Mouse (Mus musculus): ENCODE measurements around the gene Gstm6.
"Not testable (repeated sequence)": the region's sequence is repeated elsewhere in the genome, so short reads cannot be mapped to it uniquely, and the experiment has no call there.

Gene Gstm6

GRCm38 (mm10) chr3:107939830-107940229, 3.7 kb downstream of the Gstm6 start:
- peak; percentile 56 for DNase-seq

- peak; percentile 47 for DNase-seq
Measured at GRCm38 (mm10) chr3:107939403-107939802, 4.1 kb downstream of the Gstm6 start.

- DNase-seq = no peak
Measured at GRCm38 (mm10) chr3:107935888-107936287, 7.7 kb downstream of the Gstm6 start.

DNA sequence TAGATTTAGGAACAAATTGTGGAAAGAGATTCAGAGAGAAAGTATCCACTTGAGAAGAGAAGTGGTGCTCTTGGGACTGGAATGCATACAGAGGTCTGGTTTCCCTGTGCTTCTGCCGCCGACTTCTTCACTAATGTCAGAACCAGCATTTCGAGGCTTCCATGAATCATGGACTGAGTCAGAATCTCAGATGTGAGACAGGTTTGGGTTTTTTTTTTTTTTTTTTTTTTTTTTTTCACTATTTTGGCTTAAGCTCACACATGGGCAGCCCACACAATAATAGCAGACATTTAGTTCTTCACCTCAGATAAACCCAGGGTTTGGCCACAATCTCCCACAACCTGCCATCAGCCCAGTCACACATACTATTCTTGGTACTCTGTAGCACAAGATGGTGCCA, 8.3 kb downstream of the Gstm6 start:
- peak; percentile 27 for DNase-seq

GRCm38 (mm10) chr3:107932128-107932527, 11.4 kb downstream of the Gstm6 start:
- no peak for DNase-seq

- DNase-seq = peak; percentile 98
Measured at GRCm38 (mm10) chr3:107931670-107932069, 11.9 kb downstream of the Gstm6 start, which contains the start of gene Gstm7. Gstm7 (minus strand) TSS chr3:107931817.

GRCm38 (mm10) chr3:107931134-107931533, 12.4 kb downstream of the Gstm6 start:
- DNase-seq = no peak

DNA sequence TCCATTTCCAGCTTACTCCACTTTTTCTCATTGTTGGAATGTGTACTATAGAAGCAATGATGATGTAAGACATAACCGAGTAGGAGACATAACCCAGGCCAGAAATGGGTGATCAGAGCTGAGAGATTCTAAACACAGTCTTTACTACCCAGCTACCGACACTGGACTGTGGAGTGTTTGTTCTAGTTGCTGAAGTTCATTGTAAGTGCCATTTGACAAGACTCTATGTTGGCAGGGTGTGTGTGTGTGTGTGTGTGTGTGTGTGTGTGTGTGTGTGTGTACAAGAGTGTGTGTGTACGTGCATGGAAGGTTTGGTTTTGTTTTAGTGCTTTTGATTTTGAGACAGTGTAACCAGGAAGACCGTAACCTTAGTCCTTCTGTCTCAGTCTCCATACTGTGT, 13.8 kb downstream of the Gstm6 start:
- no peak for DNase-seq

- DNase-seq = no peak
Measured at GRCm38 (mm10) chr3:107929243-107929642, 14.3 kb downstream of the Gstm6 start.

- DNase-seq = no peak
Measured at GRCm38 (mm10) chr3:107928691-107929090, 14.9 kb downstream of the Gstm6 start.

DNA sequence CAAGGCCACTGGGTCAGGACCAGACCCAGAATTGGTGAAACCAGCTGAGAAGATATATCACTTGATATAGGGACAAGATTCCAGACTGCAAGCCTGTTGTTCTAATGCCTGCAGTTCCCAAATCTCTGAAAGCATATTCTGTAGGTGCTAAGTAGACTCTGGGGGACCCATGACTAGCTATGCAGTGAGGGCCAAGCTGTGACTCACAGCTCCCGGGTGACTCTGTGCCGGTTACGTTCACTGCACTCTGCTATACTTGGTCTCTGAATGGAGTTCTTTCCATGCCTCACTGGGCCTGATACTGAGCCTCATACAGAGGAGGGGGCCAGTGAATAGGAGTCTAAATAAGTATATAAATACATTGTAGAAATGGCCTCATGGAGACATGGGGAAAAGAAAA, 15.7 kb downstream of the Gstm6 start:
- DNase-seq = no peak

GRCm38 (mm10) chr3:107925335-107925734, 18.2 kb downstream of the Gstm6 start:
- DNase-seq = no peak

- no peak for DNase-seq
Measured at GRCm38 (mm10) chr3:107920348-107920747, 23.2 kb downstream of the Gstm6 start.

GRCm38 (mm10) chr3:107917783-107918408, 25.7 kb downstream of the Gstm6 start:
- DNase-seq = peak; percentile 67

GRCm38 (mm10) chr3:107917097-107917496, 26.5 kb downstream of the Gstm6 start:
- DNase-seq = no peak

DNA sequence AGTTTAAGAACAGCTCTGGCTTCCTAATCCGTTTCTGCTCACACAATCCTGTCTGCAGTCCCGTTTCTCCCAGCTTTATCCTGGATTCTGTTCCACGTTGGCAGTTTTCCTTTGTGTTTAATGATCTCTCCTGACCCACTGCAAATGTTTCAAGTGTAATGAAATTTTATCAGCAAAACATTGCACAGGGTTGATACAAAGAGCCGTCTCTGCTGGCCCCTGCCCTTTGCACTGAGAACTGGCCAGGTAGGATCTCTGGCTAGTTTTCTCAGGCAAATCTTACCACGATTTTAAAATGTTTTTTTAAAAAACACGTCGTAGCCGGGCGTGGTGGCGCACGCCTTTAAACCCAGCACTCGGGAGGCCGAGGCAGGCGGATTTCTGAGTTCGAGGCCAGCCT, 26.9 kb downstream of the Gstm6 start:
- no peak for DNase-seq

- DNase-seq = no peak
Measured at GRCm38 (mm10) chr3:107905942-107906341, 37.6 kb downstream of the Gstm6 start.

DNA sequence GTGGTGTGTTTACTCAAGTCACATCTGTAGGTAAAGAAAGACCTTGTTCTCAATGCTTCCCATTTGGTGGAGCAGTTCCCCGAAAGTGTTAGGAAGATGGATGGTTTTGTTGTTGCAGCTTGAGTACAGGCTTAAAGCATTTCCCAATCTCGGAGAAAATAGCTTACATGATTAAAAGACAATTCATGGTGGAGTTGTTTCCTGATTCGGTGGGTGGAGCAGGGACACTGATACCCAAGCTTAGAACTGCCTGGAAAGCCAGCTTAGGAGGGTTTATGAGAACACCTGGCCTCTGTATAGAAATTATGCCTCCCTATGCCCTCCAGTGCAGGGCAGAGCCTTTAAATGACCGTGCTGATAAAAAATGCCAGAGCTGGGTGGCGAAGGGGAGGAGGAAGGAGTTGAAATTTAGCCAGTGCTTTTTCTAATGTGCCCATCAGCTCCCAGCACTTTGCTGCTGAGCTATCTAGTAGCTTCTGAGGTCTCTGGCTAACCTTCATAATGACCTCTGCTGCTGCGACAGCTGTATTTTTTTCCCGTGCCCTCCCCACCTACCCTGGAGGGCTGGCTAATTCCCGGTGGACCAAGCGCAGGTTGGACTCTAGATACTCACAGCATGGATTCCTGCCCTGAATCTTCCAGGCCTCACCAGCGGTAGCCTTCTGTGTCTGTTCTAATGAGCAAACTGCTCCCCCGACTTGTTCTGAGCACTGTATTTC, 42.4 kb downstream of the Gstm6 start:
- DNase-seq = no peak

- DNase-seq = no peak
Measured at GRCm38 (mm10) chr3:107898691-107899090, 44.9 kb downstream of the Gstm6 start.

DNA sequence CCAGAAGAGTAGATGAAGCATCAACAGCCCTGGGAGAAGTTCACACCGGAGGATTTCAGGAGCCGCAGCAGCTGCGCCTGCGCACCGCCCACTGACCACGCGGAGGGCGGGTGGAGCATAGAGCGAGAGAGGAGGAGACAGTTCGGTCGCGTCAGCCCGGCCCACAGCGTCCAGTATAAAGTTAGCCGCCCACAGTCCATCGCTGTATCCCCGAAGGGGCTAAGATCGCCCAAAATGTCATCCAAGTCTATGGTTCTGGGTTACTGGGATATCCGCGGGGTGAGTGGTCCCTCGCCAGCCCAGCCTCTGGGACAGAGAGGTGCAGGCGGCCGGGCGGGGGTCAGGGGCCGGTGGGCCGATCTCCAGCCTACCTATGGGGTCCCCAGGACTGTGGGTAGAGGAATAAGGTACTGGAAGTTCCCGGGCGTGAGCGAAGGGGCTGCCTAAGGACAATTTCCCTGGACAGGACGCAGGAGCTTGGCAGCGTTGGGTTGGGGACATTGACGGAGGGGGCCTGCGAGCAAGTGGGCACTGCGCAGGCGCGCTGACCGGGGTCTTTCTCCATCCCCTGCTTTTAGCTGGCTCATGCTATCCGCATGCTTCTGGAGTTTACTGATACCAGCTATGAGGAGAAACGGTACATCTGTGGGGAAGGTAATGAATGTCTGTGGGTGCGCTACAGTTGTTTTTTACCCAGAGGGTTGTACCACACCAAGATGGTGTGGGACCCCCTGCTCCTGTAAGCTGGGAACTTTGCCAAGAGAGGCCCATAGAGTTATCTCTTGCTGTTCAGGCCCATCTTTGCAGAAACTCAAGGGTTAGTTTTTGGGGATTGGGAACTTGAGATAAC, 47.6 kb downstream of the Gstm6 start, which contains the start of gene Gstm5:
Gstm5 (plus strand) TSS at position 102 of the 850 bp plus-strand sequence.
- peak; percentile 93 for DNase-seq

DNA sequence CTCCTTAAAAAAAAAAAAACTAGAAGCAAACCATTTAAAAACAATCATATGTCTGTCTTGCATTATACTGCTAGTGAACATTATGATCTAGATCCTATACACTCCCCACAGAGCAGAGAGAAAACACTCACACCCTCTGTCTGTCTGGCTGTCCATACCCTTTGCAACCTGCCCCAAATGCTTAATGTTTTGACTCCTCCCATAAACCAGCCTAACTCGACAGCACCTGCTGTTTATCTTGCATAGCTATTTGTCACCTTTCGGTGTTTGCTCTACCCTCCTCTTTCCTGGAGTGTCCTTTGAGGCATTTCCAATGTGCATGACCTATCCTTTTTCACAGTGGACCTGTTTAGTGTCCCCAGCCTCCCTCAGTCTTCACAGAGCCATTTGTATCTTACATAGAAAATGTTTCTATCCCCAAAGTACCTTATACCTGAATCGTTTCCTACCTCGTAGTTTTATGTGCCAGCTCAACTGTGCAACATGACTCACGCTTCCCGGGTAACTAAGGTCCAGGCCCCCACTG, 48.3 kb downstream of the Gstm6 start:
- DNase-seq = no peak

DNA sequence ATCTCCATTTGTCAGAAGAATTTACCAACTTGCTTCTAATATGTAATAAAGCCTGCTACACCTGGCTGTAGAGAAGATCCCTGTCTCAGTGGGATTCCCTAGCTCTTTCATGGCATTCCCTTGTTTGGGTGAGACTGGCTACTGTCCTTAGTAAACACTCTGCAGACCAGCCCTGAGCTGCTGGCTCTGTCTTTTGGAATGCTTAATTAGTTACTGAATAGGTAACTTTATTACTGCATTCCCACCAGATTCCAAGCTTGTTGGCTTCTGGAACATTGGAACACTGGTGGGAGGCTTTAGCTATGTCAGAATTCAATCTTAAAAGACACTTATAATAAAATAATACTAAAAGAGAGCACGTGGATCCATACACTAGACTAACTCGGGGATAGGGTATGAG, 54.3 kb downstream of the Gstm6 start:
- not testable (repeated sequence) for DNase-seq

Data from right cerebral cortex, adult 18-20 months (tissue).